Mouse (Mus musculus): ENCODE measurements around the gene Nrxn2. TPM values are rescaled to one million over a fixed set of nuclear protein-coding genes. Genes with fewer than 3 reads are reported as not detected.

Nrxn2 gene
- total and polyA plus RNA-seq, 2 experiments from 2014 or later: 49.4 to 256 TPM

GRCm38 (mm10) chr19:6497803-6498202, 79.3 kb downstream of the Nrxn2 start:
- Histone ChIP-seq H3K36me3 (ENCODE audit: insufficient read depth) (no peaks in the 10 kb centered on the region), H3K4me2 (ENCODE audit: low read depth) (peak overlapping the region; percentile 86), H3K9ac (peak overlapping the region; percentile 94), H3K4me3 (ENCODE audit: low read depth, low read length) (peak overlapping the region; percentile 80), H3K4me1 (ENCODE audit: insufficient read depth) (peaks cover 6% of the 10 kb centered on the region; the same call in 1 of the 2 replicates), H3K27ac (ENCODE audit: low read depth, low read length) (peak overlapping the region; percentile 96), H3K27me3 (ENCODE audit: insufficient read depth, low read length) (no peaks in the 10 kb centered on the region), H3K9me3 (ENCODE audit: low read length) (no peaks in the 10 kb centered on the region)
- DNase-seq (no peak), ATAC-seq (peak; percentile 12)
- no peak for TF ChIP-seq CTCF (IDR thresholded peaks at IDR 0.05; ENCODE audit: low read depth)
- 2% methylated on average over 38 of the region's 39 CpGs for WGBS

GRCm38 (mm10) chr19:6498350-6499131, 80.0 kb downstream of the Nrxn2 start:
- ATAC-seq (no peak), DNase-seq (no peak)
- Histone ChIP-seq H3K36me3 (ENCODE audit: insufficient read depth) (no peaks in the 10 kb centered on the region), H3K9me3 (ENCODE audit: low read length) (no peaks in the 10 kb centered on the region), H3K27ac (ENCODE audit: low read depth, low read length) (peak overlapping the region; percentile 96), H3K27me3 (ENCODE audit: insufficient read depth, low read length) (no peaks in the 10 kb centered on the region), H3K9ac (peak overlapping the region; percentile 94), H3K4me1 (ENCODE audit: insufficient read depth) (peaks cover 12% of the 10 kb centered on the region), H3K4me2 (ENCODE audit: low read depth) (peak overlapping the region; percentile 86), H3K4me3 (ENCODE audit: low read depth, low read length) (peak overlapping the region; percentile 80)
- TF ChIP-seq CTCF (IDR thresholded peaks at IDR 0.05; ENCODE audit: low read depth): no peak
- 6% methylated on average over 31 of the region's 38 CpGs for WGBS

DNA sequence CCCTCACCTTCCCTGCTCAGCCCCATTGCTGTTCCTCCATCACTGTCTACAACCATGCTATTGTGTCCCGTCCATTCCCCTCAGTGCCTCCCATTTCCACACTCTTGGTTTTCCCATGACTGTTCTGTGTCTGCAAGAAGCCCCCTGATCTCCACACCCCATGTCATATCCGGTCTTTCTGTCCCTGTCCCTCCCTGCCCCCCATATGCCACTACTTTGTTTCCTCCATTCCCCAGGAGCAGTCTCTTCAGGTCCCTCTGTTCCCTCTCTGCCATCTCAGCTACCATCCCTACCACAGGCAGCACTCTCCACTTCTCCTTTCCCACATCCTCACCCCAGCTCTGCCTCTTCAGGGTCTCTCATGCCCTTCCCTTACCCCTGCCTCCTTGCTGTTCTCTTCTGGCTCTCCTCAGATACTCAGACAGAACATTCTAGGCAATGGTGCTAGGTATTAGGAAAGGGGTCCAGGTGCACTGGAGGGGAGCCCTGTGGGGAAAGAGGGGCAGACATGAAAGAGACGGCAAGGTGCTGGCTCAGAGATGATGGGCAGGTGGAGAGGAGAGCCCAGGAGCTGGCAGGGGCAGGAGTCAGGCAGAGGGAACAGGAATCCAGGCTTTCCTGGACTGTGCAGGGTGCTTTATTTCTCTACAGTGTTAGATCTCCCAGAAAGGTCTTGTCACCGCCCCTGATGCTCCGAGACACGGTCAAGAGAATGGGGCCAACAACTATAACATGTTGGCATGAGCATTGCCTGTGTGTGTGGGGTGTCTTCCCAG, 81.5 kb downstream of the Nrxn2 start:
- H3K4me1 ChIP-seq (ENCODE audit: insufficient read depth): peaks cover 24% of the 10 kb centered on the region
- H3K4me3 ChIP-seq (ENCODE audit: low read depth, low read length): peak overlapping the region; percentile 80
- WGBS: 38% methylated on average over 6 of the region's 6 CpGs
- TF ChIP-seq CTCF (IDR thresholded peaks at IDR 0.05; ENCODE audit: low read depth): no peak
- H3K9me3 ChIP-seq (ENCODE audit: low read length): no peaks in the 10 kb centered on the region
- no peaks in the 10 kb centered on the region for H3K27me3 ChIP-seq (ENCODE audit: insufficient read depth, low read length)
- no peak for DNase-seq
- peak overlapping the region; percentile 96 for H3K27ac ChIP-seq (ENCODE audit: low read depth, low read length)
- H3K4me2 ChIP-seq (ENCODE audit: low read depth): peak overlapping the region; percentile 86
- ATAC-seq: no peak
- H3K9ac ChIP-seq: peak overlapping the region; percentile 94
- peaks cover 5% of the 10 kb centered on the region for H3K36me3 ChIP-seq (ENCODE audit: insufficient read depth)

GRCm38 (mm10) chr19:6500636-6501025, 82.1 kb downstream of the Nrxn2 start:
- WGBS: 19% methylated on average over 2 of the region's 2 CpGs
- Histone ChIP-seq H3K27me3 (ENCODE audit: insufficient read depth, low read length) (no peaks in the 10 kb centered on the region), H3K4me3 (ENCODE audit: low read depth, low read length) (peak overlapping the region; percentile 80), H3K4me2 (ENCODE audit: low read depth) (peak overlapping the region; percentile 86), H3K36me3 (ENCODE audit: insufficient read depth) (peaks cover 11% of the 10 kb centered on the region), H3K4me1 (ENCODE audit: insufficient read depth) (peaks cover 24% of the 10 kb centered on the region), H3K9me3 (ENCODE audit: low read length) (no peaks in the 10 kb centered on the region), H3K27ac (ENCODE audit: low read depth, low read length) (peak overlapping the region; percentile 96; the same call in 1 of the 2 replicates), H3K9ac (peak overlapping the region; percentile 94)
- ATAC-seq: no peak
- no peak for TF ChIP-seq CTCF (IDR thresholded peaks at IDR 0.05; ENCODE audit: low read depth)
- no peak for DNase-seq

- WGBS: under 1% methylated on average over 25 of the region's 25 CpGs
These were observed 83.6 kb downstream of the Nrxn2 start for GRCm38 (mm10) chr19:6502035-6502541.

GRCm38 (mm10) chr19:6502543-6503319, 84.2 kb downstream of the Nrxn2 start:
- H3K27me3 ChIP-seq (ENCODE audit: insufficient read depth, low read length): no peaks in the 10 kb centered on the region
- peaks cover 30% of the 10 kb centered on the region for H3K36me3 ChIP-seq (ENCODE audit: insufficient read depth)
- peak overlapping the region; percentile 80 for H3K4me3 ChIP-seq (ENCODE audit: low read depth, low read length)
- peaks cover 18% of the 10 kb centered on the region for H3K4me1 ChIP-seq (ENCODE audit: insufficient read depth)
- H3K9me3 ChIP-seq (ENCODE audit: low read length): no peaks in the 10 kb centered on the region
- TF ChIP-seq CTCF (IDR thresholded peaks at IDR 0.05; ENCODE audit: low read depth): no peak
- H3K9ac ChIP-seq: peak overlapping the region; percentile 73
- peak overlapping the region; percentile 86 for H3K4me2 ChIP-seq (ENCODE audit: low read depth)
- peak; percentile 75 for ATAC-seq
- DNase-seq: peak; percentile 82
- H3K27ac ChIP-seq (ENCODE audit: low read depth, low read length): peak overlapping the region; percentile 93
- 4% methylated on average over 20 of the region's 20 CpGs for WGBS

More at GRCm38 (mm10) chr19:6502035-6502541, 83.6 kb downstream of the Nrxn2 start:
- Histone ChIP-seq H3K27me3 (ENCODE audit: insufficient read depth, low read length) (no peaks in the 10 kb centered on the region), H3K4me3 (ENCODE audit: low read depth, low read length) (peak overlapping the region; percentile 80), H3K9me3 (ENCODE audit: low read length) (no peaks in the 10 kb centered on the region), H3K36me3 (ENCODE audit: insufficient read depth) (peaks cover 24% of the 10 kb centered on the region), H3K27ac (ENCODE audit: low read depth, low read length) (peak overlapping the region; percentile 93), H3K9ac (peak overlapping the region; percentile 73), H3K4me2 (ENCODE audit: low read depth) (peak overlapping the region; percentile 86), H3K4me1 (ENCODE audit: insufficient read depth) (peaks cover 18% of the 10 kb centered on the region)
- DNase-seq (peak; percentile 82), ATAC-seq (peak; percentile 28; the same call in 1 of the 2 replicates)
- TF ChIP-seq CTCF (IDR thresholded peaks at IDR 0.05; ENCODE audit: low read depth): no peak
